Mouse (Mus musculus): Measurements from ENCODE around the gene Hsf3. TPM values are rescaled to one million over a fixed set of nuclear protein-coding genes. Genes with fewer than 3 reads are reported as not detected.
"Not testable (repeated sequence)": the region's sequence is repeated elsewhere in the genome, so short reads cannot be mapped to it uniquely, and the experiment has no call there.

The Hsf3 gene
- total RNA-seq (2017), result not detected in 2 replicates

DNA sequence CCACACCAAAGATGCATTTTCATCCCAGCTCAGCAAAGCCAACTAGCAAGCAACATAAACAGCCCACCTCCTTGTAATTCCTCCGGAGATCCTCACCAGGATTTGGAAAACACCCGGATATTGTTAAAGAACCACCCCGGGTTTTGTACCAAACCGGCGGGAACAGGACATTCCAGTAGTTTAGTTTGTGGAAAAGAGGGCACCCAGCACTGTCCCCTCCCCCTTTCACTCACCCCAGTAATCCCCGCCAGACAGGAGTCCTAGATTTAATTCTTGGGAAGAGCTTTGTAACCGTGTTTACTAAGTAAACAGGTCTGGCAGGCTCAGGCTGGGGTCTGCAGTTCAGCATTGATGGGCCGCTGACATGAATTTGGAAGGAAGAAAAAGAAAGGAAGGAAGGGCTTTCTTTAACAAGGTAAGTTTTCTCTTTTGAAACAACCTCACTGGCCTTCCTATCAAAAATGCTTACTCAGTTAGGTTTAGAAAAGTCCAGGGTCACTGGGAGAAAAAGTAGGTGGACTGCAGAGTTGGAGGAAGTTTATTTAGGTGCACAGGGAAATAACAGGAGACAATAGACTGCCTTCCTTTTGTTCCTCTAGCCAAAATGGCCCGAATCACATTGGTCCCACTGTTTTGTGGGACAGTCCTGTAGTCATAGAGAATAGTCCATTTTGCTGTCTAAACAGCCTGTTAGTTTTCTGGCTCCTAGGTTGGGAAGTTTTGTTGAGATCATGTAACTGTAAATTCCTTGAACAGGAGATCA lies at the start of gene Hsf3:
Hsf3 (minus strand) TSS at position 94 of the 763 bp plus-strand sequence.
- no peak for ATAC-seq (replicated peaks; ENCODE audit: low read depth, poor library complexity, severe bottlenecking)

- no peak for ATAC-seq (replicated peaks; ENCODE audit: low read depth, poor library complexity, severe bottlenecking)
Measured at GRCm38 (mm10) chrX:96501580-96501979, 45.5 kb upstream of the Hsf3 start.

GRCm38 (mm10) chrX:96455149-96455548 lies 945 bp downstream of the Hsf3 start, which contains the start of gene Heph:
TSS of gene Heph (plus strand) at chrX:96455359.
- ATAC-seq (replicated peaks; ENCODE audit: low read depth, poor library complexity, severe bottlenecking), result no peak

GRCm38 (mm10) chrX:96419383-96419782 lies 36.7 kb downstream of the Hsf3 start:
- ATAC-seq (replicated peaks; ENCODE audit: low read depth, poor library complexity, severe bottlenecking), result no peak

- 0 out of 2 replicates have a peak, but pooled peaks have one; percentile 22 for ATAC-seq (replicated peaks; ENCODE audit: low read depth, poor library complexity, severe bottlenecking)
Measured at GRCm38 (mm10) chrX:96417733-96418132, 38.4 kb downstream of the Hsf3 start.

DNA sequence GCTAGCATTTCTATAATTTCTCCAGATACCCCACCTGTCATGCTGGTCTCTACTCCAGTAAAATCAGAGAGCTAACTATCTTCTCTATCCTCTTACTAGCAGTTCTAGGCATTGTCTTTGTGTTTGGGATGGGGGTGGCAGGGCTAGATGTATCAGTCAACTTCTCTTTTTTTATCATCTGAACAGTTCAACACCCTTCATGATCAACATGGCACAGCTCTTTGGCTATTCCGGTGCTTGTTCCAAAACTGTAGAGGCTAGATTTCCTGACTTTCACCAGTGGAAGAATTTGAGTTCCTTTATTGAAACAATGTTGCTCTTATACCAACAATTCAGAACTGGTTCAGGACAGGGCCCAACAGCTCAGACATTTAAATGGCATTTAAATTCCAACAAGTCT lies 39.1 kb downstream of the Hsf3 start:
- no peak for ATAC-seq (replicated peaks; ENCODE audit: low read depth, poor library complexity, severe bottlenecking)

DNA sequence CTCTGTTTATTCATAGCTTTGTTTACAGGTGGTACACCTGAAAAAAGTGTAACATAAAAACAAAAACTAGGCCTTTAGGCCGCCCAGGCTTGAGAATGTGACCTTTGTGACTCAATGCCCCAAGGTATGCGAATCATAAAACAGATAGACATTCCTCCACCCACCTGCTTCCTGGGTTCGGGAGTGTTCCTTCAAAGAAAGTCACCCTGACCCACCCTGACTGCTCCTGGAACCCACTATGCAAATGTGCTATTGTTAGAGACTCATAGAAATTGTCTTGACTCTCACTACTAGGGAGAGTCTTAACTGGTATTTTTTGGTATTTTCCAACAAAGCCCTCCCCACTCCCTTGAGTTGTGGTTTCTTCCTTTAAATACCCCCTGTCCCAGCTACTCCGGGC lies 40.7 kb downstream of the Hsf3 start:
- not testable (repeated sequence) for ATAC-seq (replicated peaks; ENCODE audit: low read depth, poor library complexity, severe bottlenecking)

DNA sequence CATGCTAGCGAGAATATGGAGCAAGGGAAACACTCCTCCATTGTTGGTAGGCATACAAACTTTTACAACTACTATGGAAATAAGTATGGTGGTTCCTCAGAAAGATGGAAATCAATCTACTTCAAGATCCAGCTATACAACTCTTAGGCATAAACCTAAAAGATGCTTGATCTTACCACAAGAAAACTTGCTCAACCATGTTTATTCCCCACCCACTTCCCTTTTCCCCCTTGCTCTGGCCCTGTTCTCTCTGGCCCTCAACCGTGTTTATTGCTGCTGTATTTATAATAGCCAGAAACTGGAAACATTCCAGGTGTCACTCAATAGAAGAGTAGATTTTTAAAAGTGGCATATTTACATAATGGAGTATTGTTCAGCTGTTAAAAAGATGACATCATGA lies 117.0 kb downstream of the Hsf3 start:
- no peak for ATAC-seq (replicated peaks; ENCODE audit: low read depth, poor library complexity, severe bottlenecking)

GRCm38 (mm10) chrX:96329764-96330163 lies 126.3 kb downstream of the Hsf3 start:
- peak; percentile 91 for ATAC-seq (replicated peaks; ENCODE audit: low read depth, poor library complexity, severe bottlenecking)

- no peak for ATAC-seq (replicated peaks; ENCODE audit: low read depth, poor library complexity, severe bottlenecking)
Measured at GRCm38 (mm10) chrX:96293338-96293737, 162.8 kb downstream of the Hsf3 start, which contains the start of gene Vsig4. TSS of gene Vsig4 (minus strand) at chrX:96293438.

- 0 out of 2 replicates have a peak, but pooled peaks have one; percentile 47 for ATAC-seq (replicated peaks; ENCODE audit: low read depth, poor library complexity, severe bottlenecking)
Measured at GRCm38 (mm10) chrX:96256509-96256908, 199.6 kb downstream of the Hsf3 start.

Other genes with a start within 250 kb of the Hsf3 start
- gene Vsig4, start 162.9 kb downstream of the Hsf3 start, total RNA-seq (2017), result 0.49 TPM in 1 of 2 replicates, not detected in the other
- gene Heph, start 935 bp downstream of the Hsf3 start, total RNA-seq (2017), result 0.05 TPM in 1 of 2 replicates, not detected in the other